Mouse (Mus musculus) spleen, postnatal 0 days (tissue): ENCODE results near the gene Olfr1054. TPM values are rescaled to one million over a fixed set of nuclear protein-coding genes. Genes with fewer than 3 reads are reported as not detected.

Source experiments
- polyA plus RNA-seq: library from polyadenylated mRNA; unstranded; fragments of >200 nt; fragmentation: Nextera tagmentation; extraction: Ambion mirVana; gene quantifications from 2 replicates; pipeline ENCODE4 v1.2.1, GENCODE M21; 2015

Olfr1054 gene
- polyA plus RNA-seq, result not detected in 2 replicates

DNA sequence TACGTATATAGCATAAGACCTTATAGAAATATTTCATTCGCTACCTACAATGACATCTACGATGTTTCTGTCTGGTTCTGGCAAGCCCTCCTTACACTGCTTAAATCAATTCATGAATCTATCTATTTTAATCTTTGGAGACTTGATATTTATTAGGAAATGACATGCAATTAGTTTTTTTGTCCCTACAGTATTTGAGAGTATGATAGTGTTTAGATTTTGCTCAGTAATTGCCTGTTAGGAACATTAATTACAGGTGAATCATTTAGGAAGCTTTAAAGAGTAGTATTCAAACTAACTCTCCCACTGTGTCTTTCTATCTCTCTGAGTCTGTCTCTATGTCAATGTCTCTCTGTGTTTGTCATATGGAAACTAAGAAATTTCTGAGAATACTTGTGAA lies at the start of gene Olfr1054:
Gene Olfr1054 (minus strand): TSS at position 101 of the 400 bp plus-strand sequence.

DNA sequence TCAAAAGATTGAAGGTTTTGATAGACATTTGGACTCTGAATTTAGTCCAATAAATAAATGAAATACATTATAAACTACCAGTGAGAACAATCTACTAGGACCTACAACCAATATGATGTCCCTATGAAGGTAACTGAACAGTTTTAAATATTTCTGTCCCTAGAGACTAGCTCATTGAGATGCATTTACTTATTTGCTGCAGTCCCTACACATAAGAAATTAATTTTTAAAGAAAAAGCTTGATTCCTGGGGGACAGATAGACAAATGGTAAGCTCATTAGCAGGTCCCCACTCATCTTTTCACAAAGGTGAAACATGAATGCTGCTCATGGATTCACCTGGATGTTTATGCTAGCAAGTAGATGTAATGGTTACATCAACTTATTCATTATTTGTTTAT lies 43.1 kb upstream of the Olfr1054 start, which contains the start of gene Olfr1057:
Gene Olfr1057 (minus strand): TSS at position 101 of the 400 bp plus-strand sequence.

DNA sequence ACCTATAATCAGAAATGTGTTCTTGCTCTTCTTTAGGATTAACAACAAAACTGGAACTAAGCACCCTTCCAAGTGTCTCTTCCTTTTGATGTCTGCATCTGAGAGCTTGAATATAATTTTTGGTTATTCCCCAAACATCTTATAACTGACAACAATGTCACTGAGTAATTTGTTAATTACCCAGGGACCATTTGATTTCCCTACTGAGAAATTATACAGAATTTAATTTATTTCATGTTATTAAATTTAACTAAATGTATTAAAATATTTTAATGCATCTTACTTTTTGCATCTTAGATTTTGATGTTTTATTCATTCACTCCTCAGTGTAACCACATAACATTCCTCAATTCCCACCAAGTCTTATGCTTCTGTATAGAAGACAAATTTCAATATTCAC lies 27.1 kb upstream of the Olfr1054 start, which contains the start of gene Olfr1056:
Gene Olfr1056 (minus strand): TSS at position 101 of the 400 bp plus-strand sequence.

DNA sequence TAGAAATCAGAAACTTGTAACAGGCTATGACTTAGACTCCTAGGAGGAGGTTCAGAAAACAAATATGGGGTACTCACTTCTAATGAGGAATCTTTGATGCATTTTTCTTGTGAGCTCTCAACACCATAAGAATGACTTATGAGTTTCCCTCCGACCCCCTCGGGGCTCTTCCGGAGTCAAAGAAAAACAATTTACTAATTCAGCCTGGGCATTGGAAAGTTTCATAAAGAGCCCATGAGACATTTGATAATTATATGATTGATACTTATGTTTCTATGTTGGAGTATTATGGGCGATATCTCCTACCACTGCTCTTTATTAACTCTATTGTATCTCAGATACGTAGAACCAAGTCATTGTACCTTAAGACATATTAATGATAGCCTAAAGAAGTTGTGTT lies 15.0 kb upstream of the Olfr1054 start, which contains the start of gene Olfr1055:
Gene Olfr1055 (minus strand): TSS at position 101 of the 400 bp plus-strand sequence.

DNA sequence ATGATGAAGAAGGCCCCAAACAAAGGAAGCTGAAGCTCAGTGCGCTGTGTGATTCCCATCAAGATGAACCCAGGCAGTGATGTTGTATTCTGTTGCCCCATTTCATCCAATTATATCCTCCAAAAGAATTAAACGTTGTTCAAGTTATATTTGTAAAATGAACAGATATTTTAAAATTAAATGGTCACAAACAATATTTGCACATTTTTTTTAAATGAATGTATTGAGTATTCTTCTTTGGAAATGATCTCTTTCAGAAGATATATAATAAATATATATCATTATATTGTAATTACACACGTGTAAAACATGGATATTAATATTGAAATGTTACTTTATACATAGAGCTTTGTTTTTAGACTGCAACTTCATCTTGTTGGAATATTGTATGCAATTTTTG lies 20.0 kb downstream of the Olfr1054 start, which contains the start of gene Olfr1053:
Gene Olfr1053 (minus strand): TSS at position 101 of the 400 bp plus-strand sequence.

DNA sequence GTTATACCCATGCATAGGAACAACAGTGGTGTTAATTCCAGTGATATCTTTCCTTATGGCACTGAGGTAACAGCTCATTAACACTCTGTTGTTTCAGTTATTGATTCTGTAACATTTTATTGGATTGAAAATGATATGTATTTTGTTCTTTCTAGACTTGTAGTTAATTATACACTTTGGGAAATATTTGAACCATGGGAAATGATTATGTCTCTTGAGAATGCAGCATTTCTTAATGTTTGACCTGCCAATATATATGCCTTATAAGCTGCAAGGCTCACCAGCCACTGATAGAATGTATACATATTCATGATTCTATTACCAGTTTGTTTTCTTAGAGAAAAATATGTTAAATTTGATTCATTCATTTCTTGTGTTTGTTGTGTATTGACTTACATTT lies 43.1 kb downstream of the Olfr1054 start, which contains the start of gene Olfr1052:
Gene Olfr1052 (plus strand): TSS at position 301 of the 400 bp plus-strand sequence.

Other genes starting within 250 kb of the Olfr1054 start
- not detected in 2 replicates for gene Olfr1037, start 248.0 kb downstream of the Olfr1054 start, polyA plus RNA-seq
- gene Olfr1039, start 199.5 kb downstream of the Olfr1054 start, polyA plus RNA-seq, result not detected in 2 replicates
- gene Olfr1040, start 188.7 kb downstream of the Olfr1054 start, polyA plus RNA-seq, result not detected in 2 replicates
- not detected in 2 replicates for gene Olfr1042, start 173.6 kb downstream of the Olfr1054 start, polyA plus RNA-seq
- gene Olfr1043, start 167.9 kb downstream of the Olfr1054 start, polyA plus RNA-seq, result not detected in 2 replicates
- 0.27 TPM in 1 of 2 replicates, not detected in the other for gene Olfr1044, start 157.6 kb downstream of the Olfr1054 start, polyA plus RNA-seq
- gene Olfr52, start 149.8 kb downstream of the Olfr1054 start, polyA plus RNA-seq, result not detected in 2 replicates
- not detected in 2 replicates for gene Olfr1045, start 132.4 kb downstream of the Olfr1054 start, polyA plus RNA-seq
- gene Olfr1046, start 116.1 kb downstream of the Olfr1054 start, polyA plus RNA-seq, result not detected in 2 replicates
- gene Olfr1047, start 104.0 kb downstream of the Olfr1054 start, polyA plus RNA-seq, result not detected in 2 replicates
- not detected in 2 replicates for gene Olfr1048, start 95.1 kb downstream of the Olfr1054 start, polyA plus RNA-seq
- not detected in 2 replicates for gene Olfr1049, start 77.1 kb downstream of the Olfr1054 start, polyA plus RNA-seq
- gene Olfr1051, start 56.3 kb downstream of the Olfr1054 start, polyA plus RNA-seq, result not detected in 2 replicates
- not detected in 2 replicates for gene Olfr1052, start 43.0 kb downstream of the Olfr1054 start, polyA plus RNA-seq
- not detected in 2 replicates for gene Olfr1053, start 20.1 kb downstream of the Olfr1054 start, polyA plus RNA-seq
- gene Olfr1055, start 14.9 kb upstream of the Olfr1054 start, polyA plus RNA-seq, result not detected in 2 replicates
- gene Olfr1056, start 27.0 kb upstream of the Olfr1054 start, polyA plus RNA-seq, result not detected in 2 replicates
- gene Olfr1057, start 43.0 kb upstream of the Olfr1054 start, polyA plus RNA-seq, result not detected in 2 replicates
- not detected in 2 replicates for gene Olfr1058, start 53.1 kb upstream of the Olfr1054 start, polyA plus RNA-seq
- not detected in 2 replicates for gene Olfr1061, start 78.6 kb upstream of the Olfr1054 start, polyA plus RNA-seq
- gene Olfr1062, start 91.3 kb upstream of the Olfr1054 start, polyA plus RNA-seq, result not detected in 2 replicates
- gene Olfr1065, start 115.2 kb upstream of the Olfr1054 start, polyA plus RNA-seq, result not detected in 2 replicates
- gene Olfr1066, start 120.8 kb upstream of the Olfr1054 start, polyA plus RNA-seq, result not detected in 2 replicates
- gene Olfr228, start 152.0 kb upstream of the Olfr1054 start, polyA plus RNA-seq, result not detected in 2 replicates
- not detected in 2 replicates for gene Olfr1076, start 173.0 kb upstream of the Olfr1054 start, polyA plus RNA-seq
- gene Olfr1079, start 207.0 kb upstream of the Olfr1054 start, polyA plus RNA-seq, result not detected in 2 replicates
- not detected in 2 replicates for gene Olfr1080, start 222.8 kb upstream of the Olfr1054 start, polyA plus RNA-seq